Mouse (Mus musculus): ENCODE data around the gene Pcdh8.

DNA sequence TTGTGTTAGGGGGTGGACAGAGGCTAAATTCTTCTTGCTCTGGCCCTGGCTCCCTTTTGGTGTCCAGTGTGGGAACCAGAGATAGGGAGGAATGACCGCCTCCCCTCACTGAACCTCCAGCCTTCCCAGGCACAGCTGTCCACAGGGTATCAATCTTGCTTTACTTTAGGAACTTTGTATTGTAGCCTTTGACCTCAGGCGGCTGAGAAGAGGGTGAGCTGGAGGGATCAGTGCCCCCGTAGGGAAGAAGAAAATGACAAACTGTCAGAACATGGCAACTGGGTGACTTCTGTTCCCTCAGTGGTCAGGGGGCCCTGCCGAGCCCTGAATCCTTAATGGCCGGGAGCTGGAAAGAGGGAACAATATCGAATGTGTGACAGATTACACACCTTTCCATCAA, 9.2 kb upstream of the Pcdh8 start:
- TF ChIP-seq CTCF (IDR thresholded peaks at IDR 0.05; ENCODE audit: low read depth) (no peak), EP300 (IDR thresholded peaks at IDR 0.05; ENCODE audit: low read depth) (no peak)
